Mouse (Mus musculus): ENCODE results near the gene Smco2. TPM values are rescaled to one million over a fixed set of nuclear protein-coding genes. Genes with fewer than 3 reads are reported as not detected.

Smco2 gene
- polyA plus RNA-seq (2014; fragmentation: Nextera tagmentation; extraction: Ambion mirVana): 0.31 TPM in 1 of 2 replicates, not detected in the other

GRCm38 (mm10) chr6:146850050-146850449 is at the start of gene Smco2:
Gene Smco2 (plus strand): TSS chr6:146850104.
- Histone ChIP-seq H3K4me3 (ENCODE audit: control insufficient read depth in 1 of 2, insufficient read depth in 1 of 2, low read depth in 1 of 2, low read length in 2 of 2) (no peak within 1 kb of the TSS), H3K36me3 (ENCODE audit: control insufficient read depth, insufficient read depth, low read length) (no peaks in the 10 kb centered on the region), H3K4me2 (ENCODE audit: low read length) (no peak within 1 kb of the TSS), H3K27me3 (ENCODE audit: control insufficient read depth, insufficient read depth, low read length) (no peaks in the 10 kb centered on the region), H3K4me1 (ENCODE audit: control insufficient read depth in 2 of 2, insufficient read depth in 2 of 2, low read length in 2 of 2) (peaks cover 15 to 21% of the 10 kb centered on the region in 2 experiments), H3K27ac (replicated peaks in 1 of 2; ENCODE audit: control insufficient read depth in 1 of 2, insufficient read depth in 1 of 2, low read depth in 2 of 2, low read length in 2 of 2) (no peak within 1 kb of the TSS), H3K9ac (ENCODE audit: low read length) (no peak within 1 kb of the TSS), H3K9me3 (ENCODE audit: control insufficient read depth, low read length) (no peaks in the 10 kb centered on the region)
- no peak for ATAC-seq (ENCODE audit: insufficient number of reproducible peaks, insufficient read depth, low FRiP score, low read depth)
- 78% methylated on average over 4 of the region's 4 CpGs for WGBS

- no peak for ATAC-seq (ENCODE audit: insufficient number of reproducible peaks, insufficient read depth, low FRiP score, low read depth)
- H3K36me3 ChIP-seq (ENCODE audit: control insufficient read depth, insufficient read depth, low read length): peaks cover 45% of the 10 kb centered on the region
- H3K27me3 ChIP-seq (ENCODE audit: control insufficient read depth, insufficient read depth, low read length): no peaks in the 10 kb centered on the region
- H3K4me2 ChIP-seq (ENCODE audit: low read length): no peak overlapping the region
- no peaks in the 10 kb centered on the region for H3K9me3 ChIP-seq (ENCODE audit: control insufficient read depth, low read length)
- 76% methylated on average over 6 of the region's 6 CpGs for WGBS
- H3K27ac ChIP-seq (replicated peaks in 1 of 2; ENCODE audit: control insufficient read depth in 1 of 2, insufficient read depth in 1 of 2, low read depth in 2 of 2, low read length in 2 of 2): no peak overlapping the region
- H3K9ac ChIP-seq (ENCODE audit: low read length): no peak overlapping the region
- H3K4me1 ChIP-seq (ENCODE audit: control insufficient read depth in 2 of 2, insufficient read depth in 2 of 2, low read length in 2 of 2): 0 out of 4 replicates have a peak, but pooled peaks cover 0 to under 1% of the 10 kb centered on the region in 2 experiments
- H3K4me3 ChIP-seq (ENCODE audit: control insufficient read depth in 1 of 2, insufficient read depth in 1 of 2, low read depth in 1 of 2, low read length in 2 of 2): no peak overlapping the region
These were observed 39.9 kb upstream of the Smco2 start for GRCm38 (mm10) chr6:146809991-146810390.

DNA sequence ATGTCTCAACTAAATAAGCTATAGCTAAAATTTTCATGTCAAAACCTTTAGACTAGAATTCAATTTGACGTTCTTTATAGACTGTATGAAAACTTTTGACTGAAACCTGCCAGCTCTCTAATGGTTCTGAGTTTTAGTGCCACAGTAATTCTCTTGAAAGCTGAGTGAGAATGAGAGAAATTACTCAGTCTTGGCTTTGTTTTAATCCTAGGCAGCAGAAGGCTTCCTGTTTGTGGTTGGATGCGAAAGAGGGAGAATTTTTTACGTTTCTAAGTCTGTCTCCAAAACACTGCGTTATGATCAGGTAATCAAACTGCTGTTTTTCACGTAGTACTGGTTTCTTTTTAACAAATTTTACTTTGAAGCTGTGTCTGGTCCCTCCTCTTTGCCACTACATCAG is 36.9 kb upstream of the Smco2 start:
- peaks cover 33% of the 10 kb centered on the region for H3K36me3 ChIP-seq (ENCODE audit: control insufficient read depth, insufficient read depth, low read length)
- no peak for ATAC-seq (ENCODE audit: insufficient number of reproducible peaks, insufficient read depth, low FRiP score, low read depth)
- 86% methylated on average over 5 of the region's 5 CpGs for WGBS

DNA sequence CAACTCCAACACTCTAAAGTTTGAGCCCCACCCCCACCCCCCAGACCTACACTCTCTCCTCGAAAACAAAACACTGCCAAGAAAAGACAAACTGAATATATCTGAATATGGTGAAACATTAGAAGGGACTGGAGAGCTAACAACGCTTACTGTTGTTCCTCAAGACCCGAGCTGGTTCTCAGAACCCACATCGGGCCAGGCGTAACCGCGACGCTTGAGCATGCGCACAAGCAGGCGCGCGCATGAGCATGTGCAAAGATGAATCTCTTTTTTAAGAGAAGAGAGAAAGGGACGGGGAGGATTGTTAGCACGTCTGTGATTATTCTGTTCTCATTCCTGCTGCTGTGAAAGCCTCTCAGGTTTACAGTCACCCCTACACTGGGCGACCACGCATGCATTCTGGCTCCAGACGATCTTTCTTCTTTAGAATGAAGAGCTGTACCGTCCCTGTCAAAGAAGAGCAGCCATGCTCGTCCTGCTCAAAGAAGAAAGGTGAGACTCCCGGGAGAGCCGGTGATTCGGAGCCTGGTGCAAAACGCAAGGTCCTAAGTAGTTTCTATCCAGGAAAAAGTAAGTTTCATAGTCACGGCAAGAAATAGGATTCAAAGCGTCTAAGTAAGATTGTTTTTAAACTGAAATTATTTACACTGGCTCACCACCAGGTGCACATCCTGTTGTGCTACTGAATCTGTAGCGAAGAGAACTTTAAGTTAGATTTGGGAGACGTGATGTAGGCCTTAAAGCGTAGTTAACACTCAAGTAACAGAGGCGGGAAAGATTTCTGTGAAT is 29.5 kb upstream of the Smco2 start:
- 82% methylated on average over 29 of the region's 29 CpGs for WGBS
- Histone ChIP-seq H3K4me3 (ENCODE audit: control insufficient read depth in 1 of 2, insufficient read depth in 1 of 2, low read depth in 1 of 2, low read length in 2 of 2) (no peak overlapping the region), H3K9me3 (ENCODE audit: control insufficient read depth, low read length) (no peaks in the 10 kb centered on the region), H3K27ac (replicated peaks in 1 of 2; ENCODE audit: control insufficient read depth in 1 of 2, insufficient read depth in 1 of 2, low read depth in 2 of 2, low read length in 2 of 2) (no peak overlapping the region), H3K4me2 (ENCODE audit: low read length) (no peak overlapping the region), H3K27me3 (ENCODE audit: control insufficient read depth, insufficient read depth, low read length) (no peaks in the 10 kb centered on the region), H3K9ac (ENCODE audit: low read length) (no peak overlapping the region), H3K4me1 (ENCODE audit: control insufficient read depth in 2 of 2, insufficient read depth in 2 of 2, low read length in 2 of 2) (no peaks in the 10 kb centered on the region), H3K36me3 (ENCODE audit: control insufficient read depth, insufficient read depth, low read length) (peaks cover 6% of the 10 kb centered on the region; the same call in 1 of the 2 replicates)
- ATAC-seq (ENCODE audit: insufficient number of reproducible peaks, insufficient read depth, low FRiP score, low read depth): no peak

More for the DNA sequence above, 36.9 kb upstream of the Smco2 start:
- Histone ChIP-seq H3K27me3 (ENCODE audit: control insufficient read depth, insufficient read depth, low read length) (no peaks in the 10 kb centered on the region), H3K9me3 (ENCODE audit: control insufficient read depth, low read length) (no peaks in the 10 kb centered on the region), H3K4me3 (ENCODE audit: control insufficient read depth in 1 of 2, insufficient read depth in 1 of 2, low read depth in 1 of 2, low read length in 2 of 2) (no peak overlapping the region), H3K4me2 (ENCODE audit: low read length) (no peak overlapping the region), H3K9ac (ENCODE audit: low read length) (no peak overlapping the region), H3K4me1 (ENCODE audit: control insufficient read depth in 2 of 2, insufficient read depth in 2 of 2, low read length in 2 of 2) (no peaks in the 10 kb centered on the region), H3K27ac (replicated peaks in 1 of 2; ENCODE audit: control insufficient read depth in 1 of 2, insufficient read depth in 1 of 2, low read depth in 2 of 2, low read length in 2 of 2) (no peak overlapping the region)

- H3K4me2 ChIP-seq (ENCODE audit: low read length): no peak overlapping the region
These were observed 27.9 kb upstream of the Smco2 start for GRCm38 (mm10) chr6:146821958-146822357.

DNA sequence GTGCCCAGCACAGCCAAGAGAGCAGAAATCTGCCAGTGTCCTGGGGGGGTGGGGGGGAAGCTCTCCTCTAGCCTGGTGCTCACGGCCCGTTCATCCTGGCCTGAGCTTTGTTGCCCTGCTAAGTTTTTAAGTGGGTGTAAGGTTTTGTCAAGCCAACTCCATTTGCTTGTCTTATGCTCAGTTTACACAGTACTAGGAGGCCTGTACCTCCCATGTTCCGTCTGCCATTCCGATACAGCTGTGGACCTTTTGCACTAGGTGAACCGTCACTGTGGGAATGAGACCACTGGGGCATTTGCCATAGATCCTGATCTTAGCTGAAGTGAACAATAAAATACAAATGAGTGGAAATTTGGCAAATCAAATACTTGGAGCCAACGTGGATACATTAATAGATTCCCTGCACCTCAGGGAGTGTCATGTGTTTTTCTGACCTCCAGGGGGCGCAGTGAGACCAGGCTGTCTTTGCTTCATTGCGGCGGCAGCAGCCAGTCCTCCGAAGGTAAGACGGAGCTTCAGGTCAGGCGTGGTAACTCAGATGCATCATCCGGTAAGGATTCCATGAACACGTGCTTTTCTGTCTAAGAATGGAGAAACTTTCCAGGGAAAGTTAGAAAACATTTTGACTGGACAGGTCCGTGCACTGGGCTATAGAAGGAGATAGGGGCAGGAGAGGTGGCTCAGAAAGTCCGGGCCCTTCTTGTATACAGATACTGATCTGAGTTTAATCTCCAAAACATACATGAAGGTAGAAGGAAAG is 25.0 kb upstream of the Smco2 start:
- Histone ChIP-seq H3K9me3 (ENCODE audit: control insufficient read depth, low read length) (no peaks in the 10 kb centered on the region), H3K36me3 (ENCODE audit: control insufficient read depth, insufficient read depth, low read length) (peaks cover 10% of the 10 kb centered on the region; the same call in 1 of the 2 replicates), H3K4me1 (ENCODE audit: control insufficient read depth in 2 of 2, insufficient read depth in 2 of 2, low read length in 2 of 2) (no peaks in the 10 kb centered on the region), H3K9ac (ENCODE audit: low read length) (no peak overlapping the region), H3K27me3 (ENCODE audit: control insufficient read depth, insufficient read depth, low read length) (no peaks in the 10 kb centered on the region), H3K4me2 (ENCODE audit: low read length) (no peak overlapping the region), H3K4me3 (ENCODE audit: control insufficient read depth in 1 of 2, insufficient read depth in 1 of 2, low read depth in 1 of 2, low read length in 2 of 2) (no peak overlapping the region), H3K27ac (replicated peaks in 1 of 2; ENCODE audit: control insufficient read depth in 1 of 2, insufficient read depth in 1 of 2, low read depth in 2 of 2, low read length in 2 of 2) (no peak overlapping the region)
- 35% methylated on average over 16 of the region's 16 CpGs for WGBS
- no peak for ATAC-seq (ENCODE audit: insufficient number of reproducible peaks, insufficient read depth, low FRiP score, low read depth)

More at GRCm38 (mm10) chr6:146821958-146822357, 27.9 kb upstream of the Smco2 start:
- no peak for ATAC-seq (ENCODE audit: insufficient number of reproducible peaks, insufficient read depth, low FRiP score, low read depth)
- WGBS: 88% methylated on average over 13 of the region's 13 CpGs
- H3K27ac ChIP-seq (replicated peaks in 1 of 2; ENCODE audit: control insufficient read depth in 1 of 2, insufficient read depth in 1 of 2, low read depth in 2 of 2, low read length in 2 of 2): no peak overlapping the region
- H3K27me3 ChIP-seq (ENCODE audit: control insufficient read depth, insufficient read depth, low read length): no peaks in the 10 kb centered on the region
- no peak overlapping the region for H3K9ac ChIP-seq (ENCODE audit: low read length)
- peaks cover 3% of the 10 kb centered on the region; the same call in 1 of the 2 replicates for H3K36me3 ChIP-seq (ENCODE audit: control insufficient read depth, insufficient read depth, low read length)
- H3K4me1 ChIP-seq (ENCODE audit: control insufficient read depth in 2 of 2, insufficient read depth in 2 of 2, low read length in 2 of 2): no peaks in the 10 kb centered on the region
- H3K9me3 ChIP-seq (ENCODE audit: control insufficient read depth, low read length): no peaks in the 10 kb centered on the region
- H3K4me3 ChIP-seq (ENCODE audit: control insufficient read depth in 1 of 2, insufficient read depth in 1 of 2, low read depth in 1 of 2, low read length in 2 of 2): no peak overlapping the region

DNA sequence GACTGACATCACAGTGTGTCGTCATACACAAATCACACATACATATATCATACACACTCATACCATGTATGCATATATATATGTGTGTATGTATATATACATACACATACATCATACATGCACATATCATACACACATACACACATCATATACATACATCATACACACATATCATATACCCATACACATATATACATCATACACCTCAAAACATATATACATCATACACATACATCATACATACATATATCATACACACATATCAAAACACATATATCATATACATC is 24.5 kb upstream of the Smco2 start:
- Histone ChIP-seq H3K4me2 (ENCODE audit: low read length) (no peak overlapping the region), H3K27ac (replicated peaks in 1 of 2; ENCODE audit: control insufficient read depth in 1 of 2, insufficient read depth in 1 of 2, low read depth in 2 of 2, low read length in 2 of 2) (no peak overlapping the region), H3K9me3 (ENCODE audit: control insufficient read depth, low read length) (no peaks in the 10 kb centered on the region), H3K4me3 (ENCODE audit: control insufficient read depth in 1 of 2, insufficient read depth in 1 of 2, low read depth in 1 of 2, low read length in 2 of 2) (no peak overlapping the region), H3K4me1 (ENCODE audit: control insufficient read depth in 2 of 2, insufficient read depth in 2 of 2, low read length in 2 of 2) (no peaks in the 10 kb centered on the region), H3K9ac (ENCODE audit: low read length) (no peak overlapping the region), H3K27me3 (ENCODE audit: control insufficient read depth, insufficient read depth, low read length) (no peaks in the 10 kb centered on the region), H3K36me3 (ENCODE audit: control insufficient read depth, insufficient read depth, low read length) (peaks cover 10% of the 10 kb centered on the region; the same call in 1 of the 2 replicates)
- ATAC-seq (ENCODE audit: insufficient number of reproducible peaks, insufficient read depth, low FRiP score, low read depth): no peak
- WGBS: 72% methylated on average over 1 of the region's 1 CpGs
